Mouse (Mus musculus) gonadal fat pad, adult 2 months (tissue): Measurements from ENCODE around the gene Prl4a1. TPM values are rescaled to one million over a fixed set of nuclear protein-coding genes. Genes with fewer than 3 reads are reported as not detected.
"Not testable (repeated sequence)": the region's sequence is repeated elsewhere in the genome, so short reads cannot be mapped to it uniquely, and the experiment has no call there.

Source experiments
- DNase-seq: peaks from one replicate; pipeline ENCODE4 v3.0.0-alpha.2; 2012; ENCODE audit warnings: low read depth
- polyA plus RNA-seq: library from polyadenylated mRNA; depleted of rRNA; stranded (reverse); fragments of >200 nt; gene quantifications from 2 replicates; pipeline ENCODE4 v1.2.3, GENCODE M21; 2012; rRNA removed

Prl4a1 gene
- polyA plus RNA-seq, result not detected in 2 replicates

DNA sequence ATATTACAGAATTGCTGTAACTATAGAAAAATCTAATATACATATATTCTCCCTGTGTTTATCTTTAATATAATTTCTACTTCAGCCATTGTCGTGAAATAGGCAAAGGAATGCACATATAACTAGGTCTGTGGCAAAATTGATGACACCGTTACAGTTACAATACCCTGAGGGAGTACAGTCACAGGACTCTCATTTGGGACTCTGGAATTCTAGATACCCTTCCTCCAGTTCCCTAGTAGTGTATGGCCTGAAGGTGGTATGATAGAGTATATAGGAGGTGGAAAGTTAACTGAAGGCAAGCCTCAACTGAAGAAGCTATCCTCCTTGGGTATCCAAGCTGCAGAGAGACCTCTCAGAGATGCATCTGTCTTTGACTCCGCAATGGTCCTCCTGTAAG, at the start of gene Prl4a1:
Gene Prl4a1 (plus strand): TSS at position 301 of the 400 bp plus-strand sequence.
- no peak for DNase-seq

- no peak for DNase-seq
Measured at GRCm38 (mm10) chr13:27972931-27973330, 43.1 kb upstream of the Prl4a1 start.

GRCm38 (mm10) chr13:27974281-27974680, 41.7 kb upstream of the Prl4a1 start:
- not testable (repeated sequence) for DNase-seq

GRCm38 (mm10) chr13:27977646-27978045, 38.4 kb upstream of the Prl4a1 start:
- DNase-seq, result no peak

DNA sequence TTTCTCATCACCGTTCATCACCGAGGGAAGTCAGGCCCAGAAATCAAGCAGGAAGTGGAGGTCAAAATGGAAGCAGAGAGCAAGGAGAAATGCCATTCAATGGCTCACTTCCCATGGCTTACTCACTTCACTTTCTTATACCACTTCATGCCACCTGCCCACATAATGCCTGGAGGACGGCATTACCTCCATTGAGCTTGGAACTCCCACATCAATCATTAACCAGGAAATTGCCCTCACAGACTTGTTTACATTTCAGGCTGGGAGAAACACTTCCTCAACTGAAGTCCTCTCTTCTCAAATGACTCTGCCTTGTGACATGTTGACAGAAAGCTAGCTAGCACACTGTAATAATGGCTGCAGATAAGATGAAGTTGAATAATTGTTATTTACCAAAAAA, 19.5 kb upstream of the Prl4a1 start:
- DNase-seq, result peak; percentile 14

- no peak for DNase-seq
Measured at GRCm38 (mm10) chr13:28029330-28029729, 13.3 kb downstream of the Prl4a1 start.

DNA sequence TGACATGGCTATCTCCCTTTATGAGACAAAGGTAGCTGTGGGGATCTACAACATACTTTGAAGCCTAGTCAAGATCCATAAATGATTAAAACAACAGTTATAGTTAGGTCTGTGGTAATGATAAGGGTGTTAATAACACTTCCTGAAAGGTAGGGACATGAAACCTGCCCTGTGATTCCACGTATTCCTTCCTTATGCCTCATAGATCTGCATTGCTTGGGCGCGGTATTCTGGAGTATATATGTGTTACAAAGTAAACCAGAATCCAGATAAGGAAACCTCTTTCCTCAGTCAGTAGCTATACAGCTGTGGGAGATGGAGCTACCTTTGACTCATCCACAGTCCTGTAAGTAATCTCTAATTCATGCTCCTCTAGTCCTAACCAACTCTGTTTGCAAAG, 53.3 kb downstream of the Prl4a1 start:
- no peak for DNase-seq

Other genes with a start within 250 kb of the Prl4a1 start
- not detected in 2 replicates for gene Prl7c1, start 235.4 kb upstream of the Prl4a1 start, polyA plus RNA-seq
- gene Prl2a1, start 214.6 kb upstream of the Prl4a1 start, polyA plus RNA-seq, result not detected in 2 replicates
- gene Prl2c1, start 166.9 kb upstream of the Prl4a1 start, polyA plus RNA-seq, result not detected in 2 replicates
- not detected in 2 replicates for gene Prl5a1, start 126.3 kb downstream of the Prl4a1 start, polyA plus RNA-seq
- 2.2 and 4.1 TPM in 2 replicates for gene Gm11361, start 241.3 kb downstream of the Prl4a1 start, polyA plus RNA-seq